Mouse (Mus musculus) liver, embryonic 14.5 days (tissue): Measurements from ENCODE around the gene Ascl5.

Source experiments
- CTCF ChIP-seq: IDR thresholded peaks from 2 replicates; pipeline ENCODE4 v1.5.1; 2016; ENCODE audit warnings: antibody characterized with exemption, low read depth, control low read depth
- EP300 ChIP-seq: IDR thresholded peaks from 2 replicates; pipeline ENCODE4 v1.6.1; 2016; ENCODE audit warnings: antibody characterized with exemption, low read depth

- TF ChIP-seq EP300 (no peak), CTCF (no peak)
Observed at GRCm38 (mm10) chr1:136061041-136061789, 10.6 kb downstream of the Ascl5 start.
